Mouse (Mus musculus) frontal cortex, postnatal 10 days (tissue): ENCODE data around the gene Endov.

Experiments used
- DNase-seq, 2 experiments: peaks; one replicate each; pipeline ENCODE4 v3.0.0; 2022; ENCODE audit warnings: low spot score in 2 of 2, mixed read lengths in 1 of 2

Gene Endov

GRCm38 (mm10) chr11:119490861-119491689 is at the start of gene Endov:
Gene Endov, plus strand, starts transcription at chr11:119491347.
- DNase-seq, result peak; percentile 90 to 98

- no peak for DNase-seq
These were observed 48.9 kb upstream of the Endov start for GRCm38 (mm10) chr11:119442199-119442598.

GRCm38 (mm10) chr11:119443442-119443841 is 47.7 kb upstream of the Endov start:
- DNase-seq, result no peak

GRCm38 (mm10) chr11:119456097-119456496 is 35.0 kb upstream of the Endov start:
- DNase-seq, result no peak

- no peak for DNase-seq
These were observed 13.3 kb upstream of the Endov start for GRCm38 (mm10) chr11:119477876-119478275.

GRCm38 (mm10) chr11:119491690-119492087 is 542 bp downstream of the Endov start:
- no peak for DNase-seq

GRCm38 (mm10) chr11:119492830-119493229 is 1.7 kb downstream of the Endov start:
- DNase-seq, result no peak

GRCm38 (mm10) chr11:119493516-119493915 is 2.4 kb downstream of the Endov start:
- no peak for DNase-seq

GRCm38 (mm10) chr11:119496147-119496546 is 5.0 kb downstream of the Endov start:
- no peak for DNase-seq

- DNase-seq, result no peak
These were observed 6.3 kb downstream of the Endov start for GRCm38 (mm10) chr11:119497451-119497850.

GRCm38 (mm10) chr11:119499297-119499696 is 8.2 kb downstream of the Endov start:
- DNase-seq, result no peak

- DNase-seq, result no peak
These were observed 8.9 kb downstream of the Endov start for GRCm38 (mm10) chr11:119500011-119500410.

GRCm38 (mm10) chr11:119503675-119504074 is 12.5 kb downstream of the Endov start:
- DNase-seq, result peak in 1 of 2 experiments; percentile 73

GRCm38 (mm10) chr11:119506386-119506785 is 15.2 kb downstream of the Endov start:
- DNase-seq, result no peak

- no peak for DNase-seq
These were observed 16.6 kb downstream of the Endov start for GRCm38 (mm10) chr11:119507772-119508171.

- DNase-seq, result no peak
These were observed 18.1 kb downstream of the Endov start for GRCm38 (mm10) chr11:119509165-119509776.

- DNase-seq, result no peak
These were observed 22.0 kb downstream of the Endov start for GRCm38 (mm10) chr11:119513038-119513659.

GRCm38 (mm10) chr11:119514108-119514860 is 23.1 kb downstream of the Endov start:
- DNase-seq, result no peak

GRCm38 (mm10) chr11:119514967-119515636 is 24.0 kb downstream of the Endov start:
- peak; percentile 38 to 62 for DNase-seq

GRCm38 (mm10) chr11:119515823-119516676 is 24.9 kb downstream of the Endov start:
- DNase-seq, result peak; percentile 44 to 66
